Mouse (Mus musculus): Measurements from ENCODE around the gene Pfkfb4.

The Pfkfb4 gene

GRCm38 (mm10) chr9:109032435-109032834 lies 40.9 kb downstream of the Pfkfb4 start:
- no peak for DNase-seq (ENCODE audit: low spot score in 2 of 2)

GRCm38 (mm10) chr9:109038086-109038895 lies 46.7 kb downstream of the Pfkfb4 start, which contains the start of gene Shisa5:
TSS of gene Shisa5 (plus strand) at chr9:109038565.
- DNase-seq (ENCODE audit: low spot score in 2 of 2) = peak; percentile 59 to 62

GRCm38 (mm10) chr9:109038901-109039364 lies 47.4 kb downstream of the Pfkfb4 start:
- DNase-seq (ENCODE audit: low spot score in 2 of 2) = no peak

- no peak for DNase-seq (ENCODE audit: low spot score in 2 of 2)
Measured at GRCm38 (mm10) chr9:109039681-109040080, 48.1 kb downstream of the Pfkfb4 start.

- no peak for DNase-seq (ENCODE audit: low spot score in 2 of 2)
Measured at GRCm38 (mm10) chr9:109040216-109040615, 48.6 kb downstream of the Pfkfb4 start.

- DNase-seq (ENCODE audit: low spot score in 2 of 2) = no peak
Measured at GRCm38 (mm10) chr9:109040906-109041305, 49.3 kb downstream of the Pfkfb4 start.

- no peak for DNase-seq (ENCODE audit: low spot score in 2 of 2)
Measured at GRCm38 (mm10) chr9:109041351-109041750, 49.8 kb downstream of the Pfkfb4 start.

- peak; percentile 79 to 86 for DNase-seq (ENCODE audit: low spot score in 2 of 2)
Measured at GRCm38 (mm10) chr9:109046306-109046705, 54.7 kb downstream of the Pfkfb4 start.

GRCm38 (mm10) chr9:109049316-109049715 lies 57.7 kb downstream of the Pfkfb4 start:
- DNase-seq (ENCODE audit: low spot score in 2 of 2) = no peak

GRCm38 (mm10) chr9:109049996-109050673 lies 58.6 kb downstream of the Pfkfb4 start:
- peak; percentile 33 to 37 for DNase-seq (ENCODE audit: low spot score in 2 of 2)

- no peak for DNase-seq (ENCODE audit: low spot score in 2 of 2)
Measured at GRCm38 (mm10) chr9:109050674-109050997, 59.1 kb downstream of the Pfkfb4 start.

- DNase-seq (ENCODE audit: low spot score in 2 of 2) = peak; percentile 85 to 86
Measured at GRCm38 (mm10) chr9:109051011-109051501, 59.5 kb downstream of the Pfkfb4 start.

GRCm38 (mm10) chr9:109051651-109052489 lies 60.3 kb downstream of the Pfkfb4 start:
- DNase-seq (ENCODE audit: low spot score in 2 of 2) = peak; percentile 93 to 96

- DNase-seq (ENCODE audit: low spot score in 2 of 2) = peak; percentile 75 to 86
Measured at GRCm38 (mm10) chr9:109052490-109053260, 61.1 kb downstream of the Pfkfb4 start.

- no peak for DNase-seq (ENCODE audit: low spot score in 2 of 2)
Measured at GRCm38 (mm10) chr9:109053366-109053765, 61.8 kb downstream of the Pfkfb4 start.

- peak; percentile 20 to 43 for DNase-seq (ENCODE audit: low spot score in 2 of 2)
Measured at GRCm38 (mm10) chr9:109053851-109054250, 62.3 kb downstream of the Pfkfb4 start.

- peak; percentile 66 to 72 for DNase-seq (ENCODE audit: low spot score in 2 of 2)
Measured at GRCm38 (mm10) chr9:109054712-109055111, 63.1 kb downstream of the Pfkfb4 start.

GRCm38 (mm10) chr9:109055271-109056030 lies 63.9 kb downstream of the Pfkfb4 start:
- no peak for DNase-seq (ENCODE audit: low spot score in 2 of 2)

- no peak for DNase-seq (ENCODE audit: low spot score in 2 of 2)
Measured at GRCm38 (mm10) chr9:109056081-109056690, 64.6 kb downstream of the Pfkfb4 start.

- DNase-seq (ENCODE audit: low spot score in 2 of 2) = no peak
Measured at GRCm38 (mm10) chr9:109056916-109057315, 65.3 kb downstream of the Pfkfb4 start.
